Mouse (Mus musculus) liver, postnatal 0 days (tissue): Measurements from ENCODE around the gene Tango2. TPM values are rescaled to one million over a fixed set of nuclear protein-coding genes. Genes with fewer than 3 reads are reported as not detected.

ENCODE experiments used
- ATAC-seq: fragments of 200-750 bp; cut with Nextera tagmentation; 2 replicates; pipeline ENCODE4 v1.8.0; 2017; ENCODE audit warnings: mild to moderate bottlenecking, moderate library complexity
- DNase-seq: peaks from one replicate; pipeline ENCODE4 v3.0.0-alpha.2; 2016
- H3K27ac ChIP-seq: fragments of 300-500 bp; sonication (generic); 2 replicates; pipeline ENCODE4 v1.5.1; 2014; ENCODE audit warnings: antibody characterized with exemption, moderate library complexity, mild to moderate bottlenecking, low read depth
- H3K27me3 ChIP-seq: fragments of 300-500 bp; sonication (generic); 2 replicates; pipeline ENCODE4 v1.6.1; 2014; ENCODE audit warnings: low read length, control low read depth, mixed read lengths; ENCODE audit not compliant: insufficient read depth
- H3K36me3 ChIP-seq: fragments of 300-500 bp; sonication (generic); replicated peaks from 2 replicates; pipeline ENCODE4 v1.6.1; 2014; ENCODE audit warnings: mild to moderate bottlenecking, control low read depth, low read length, moderate library complexity, mixed read lengths; ENCODE audit not compliant: insufficient read depth
- H3K4me1 ChIP-seq: fragments of 300-500 bp; sonication (generic); 2 replicates; pipeline ENCODE4 v1.6.1; 2014; ENCODE audit warnings: antibody characterized with exemption, mild to moderate bottlenecking, control low read depth; ENCODE audit not compliant: insufficient read depth
- H3K4me2 ChIP-seq: fragments of 300-500 bp; sonication (generic); 2 replicates; pipeline ENCODE4 v1.6.1; 2014; ENCODE audit warnings: low read depth, mild to moderate bottlenecking, low read length, moderate library complexity, mixed read lengths
- H3K4me3 ChIP-seq: fragments of 300-500 bp; sonication (generic); 2 replicates; pipeline ENCODE4 v1.5.1; 2014; ENCODE audit warnings: low read depth, low read length
- H3K9ac ChIP-seq: fragments of 300-500 bp; sonication (generic); replicated peaks from 2 replicates; pipeline ENCODE4 v1.6.1; 2014; ENCODE audit warnings: mild to moderate bottlenecking, moderate library complexity
- H3K9me3 ChIP-seq: fragments of 300-500 bp; sonication (generic); 2 replicates; pipeline ENCODE4 v1.6.1; 2016; ENCODE audit warnings: mild to moderate bottlenecking, control low read depth, low read length, mixed read lengths
- CTCF ChIP-seq: sonication (generic); IDR thresholded peaks from 2 replicates; pipeline ENCODE4 v1.5.1; 2016; ENCODE audit warnings: antibody characterized with exemption, low read depth
- EP300 ChIP-seq: IDR thresholded peaks from 2 replicates; pipeline ENCODE4 v1.6.1; 2016; ENCODE audit warnings: antibody characterized with exemption, low read depth, mild to moderate bottlenecking
- WGBS: fragments of 180-500 bp; shearing (Covaris S2); extraction: QIAGEN DNeasy Blood & Tissue Kit; methylation state at CpG from one replicate; pipeline ENCODE4 v1.1.7; 2014; ENCODE audit not compliant: insufficient replicate concordance; 5-methylcytosine and 5-hydroxymethylcytosine counted together
- polyA plus RNA-seq: library from polyadenylated mRNA; unstranded; fragments of >200 nt; fragmentation: Nextera tagmentation; extraction: Ambion mirVana; gene quantifications from 2 replicates; pipeline ENCODE4 v1.2.1, GENCODE M21; 2015

The Tango2 gene
- polyA plus RNA-seq, 1 experiment from 2014 or later = 61.1 TPM

GRCm38 (mm10) chr16:18378489-18378888 is 30.6 kb upstream of the Tango2 start:
- H3K4me1 ChIP-seq = peaks cover 13% of the 10 kb centered on the region
- no peak overlapping the region for H3K9ac ChIP-seq
- H3K4me3 ChIP-seq = no peak overlapping the region
- no peaks in the 10 kb centered on the region for H3K9me3 ChIP-seq
- no peaks in the 10 kb centered on the region for H3K36me3 ChIP-seq
- H3K4me2 ChIP-seq = no peak overlapping the region
- DNase-seq (no peak), ATAC-seq (no peak)
- no peak for TF ChIP-seq EP300
- TF ChIP-seq CTCF = no peak
- no peak overlapping the region for H3K27ac ChIP-seq
- H3K27me3 ChIP-seq = no peaks in the 10 kb centered on the region
- WGBS = 42% methylated on average over 1 of the region's 1 CpGs

GRCm38 (mm10) chr16:18377203-18377602 is 29.3 kb upstream of the Tango2 start:
- H3K27ac ChIP-seq = peak overlapping the region; percentile 51
- no peaks in the 10 kb centered on the region for H3K9me3 ChIP-seq
- ATAC-seq (peak; percentile 82), DNase-seq (no peak)
- no peak overlapping the region for H3K4me2 ChIP-seq
- no peak overlapping the region; the same call in 1 of the 2 replicates for H3K9ac ChIP-seq
- no peak overlapping the region for H3K4me3 ChIP-seq
- H3K27me3 ChIP-seq = no peaks in the 10 kb centered on the region
- H3K36me3 ChIP-seq = no peaks in the 10 kb centered on the region
- 31% methylated on average over 3 of the region's 3 CpGs for WGBS
- TF ChIP-seq CTCF (no peak), EP300 (no peak)
- peaks cover 13% of the 10 kb centered on the region for H3K4me1 ChIP-seq

- H3K36me3 ChIP-seq = no peaks in the 10 kb centered on the region
- peak overlapping the region; percentile 51; the same call in 1 of the 2 replicates for H3K27ac ChIP-seq
- 42% methylated on average over 6 of the region's 7 CpGs for WGBS
- H3K9ac ChIP-seq = no peak overlapping the region
- no peak overlapping the region for H3K4me3 ChIP-seq
- H3K4me1 ChIP-seq = peaks cover 13% of the 10 kb centered on the region
- no peaks in the 10 kb centered on the region for H3K9me3 ChIP-seq
- DNase-seq (no peak), ATAC-seq (0 out of 2 replicates have a peak, but pooled peaks have one; percentile 17)
- no peaks in the 10 kb centered on the region for H3K27me3 ChIP-seq
- H3K4me2 ChIP-seq = no peak overlapping the region
- TF ChIP-seq EP300 (no peak), CTCF (no peak)
Measured at GRCm38 (mm10) chr16:18376297-18376954, 28.5 kb upstream of the Tango2 start.

GRCm38 (mm10) chr16:18373632-18374031 is 25.7 kb upstream of the Tango2 start:
- H3K27ac ChIP-seq = no peak overlapping the region
- no peaks in the 10 kb centered on the region for H3K36me3 ChIP-seq
- no peak overlapping the region for H3K4me2 ChIP-seq
- 86% methylated on average over 4 of the region's 4 CpGs for WGBS
- H3K9me3 ChIP-seq = no peaks in the 10 kb centered on the region
- TF ChIP-seq EP300 (no peak), CTCF (no peak)
- ATAC-seq (no peak), DNase-seq (no peak)
- H3K9ac ChIP-seq = no peak overlapping the region
- peaks cover 19% of the 10 kb centered on the region for H3K4me1 ChIP-seq
- no peak overlapping the region for H3K4me3 ChIP-seq
- no peaks in the 10 kb centered on the region for H3K27me3 ChIP-seq

- ATAC-seq (no peak), DNase-seq (no peak)
- Histone ChIP-seq H3K4me2 (no peak overlapping the region), H3K9me3 (no peaks in the 10 kb centered on the region; the same call in 1 of the 2 replicates), H3K36me3 (no peaks in the 10 kb centered on the region), H3K4me3 (no peak overlapping the region), H3K4me1 (peaks cover 6% of the 10 kb centered on the region), H3K27ac (no peak overlapping the region), H3K9ac (no peak overlapping the region), H3K27me3 (no peaks in the 10 kb centered on the region)
- peak; percentile 35; the same call in 1 of the 2 replicates for TF ChIP-seq EP300
- TF ChIP-seq CTCF = no peak
- WGBS = 50% methylated on average over 3 of the region's 3 CpGs
Measured at GRCm38 (mm10) chr16:18370197-18370596, 22.3 kb upstream of the Tango2 start.

GRCm38 (mm10) chr16:18366849-18367248 is 18.9 kb upstream of the Tango2 start:
- H3K4me2 ChIP-seq = no peak overlapping the region
- DNase-seq = no peak
- no peaks in the 10 kb centered on the region for H3K27me3 ChIP-seq
- no peak overlapping the region for H3K4me3 ChIP-seq
- no peak overlapping the region for H3K9ac ChIP-seq
- no peak overlapping the region for H3K27ac ChIP-seq
- TF ChIP-seq EP300 = no peak
- no peak for TF ChIP-seq CTCF
- H3K36me3 ChIP-seq = no peaks in the 10 kb centered on the region
- no peak for ATAC-seq
- no peaks in the 10 kb centered on the region; the same call in 1 of the 2 replicates for H3K9me3 ChIP-seq
- H3K4me1 ChIP-seq = peaks cover 9% of the 10 kb centered on the region
- 77% methylated on average over 4 of the region's 4 CpGs for WGBS
